Mouse (Mus musculus): Measurements from ENCODE around the gene Slc27a3.
"Not testable (repeated sequence)": the region's sequence is repeated elsewhere in the genome, so short reads cannot be mapped to it uniquely, and the experiment has no call there.

The Slc27a3 gene

DNA sequence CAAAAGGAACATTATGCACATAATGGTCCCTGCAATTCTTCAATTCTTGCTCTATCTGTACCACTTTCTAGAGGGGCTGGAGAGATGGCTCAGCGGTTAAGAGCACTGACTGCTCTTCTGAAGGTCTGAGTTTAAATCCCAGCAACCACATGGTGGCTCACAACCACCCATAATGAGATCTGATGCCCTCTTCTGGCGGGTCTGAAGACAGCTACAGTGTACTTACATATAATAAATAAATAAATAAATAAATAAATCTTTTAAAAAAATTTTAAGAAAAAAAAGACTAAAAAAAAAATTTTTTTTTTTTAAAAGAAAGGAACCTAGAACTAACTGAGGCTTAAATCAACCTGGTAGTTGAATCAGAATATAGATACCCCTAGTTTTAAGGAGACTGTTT, 46.9 kb downstream of the Slc27a3 start:
- DNase-seq (ENCODE audit: low spot score in 2 of 2), result not testable (repeated sequence)

DNA sequence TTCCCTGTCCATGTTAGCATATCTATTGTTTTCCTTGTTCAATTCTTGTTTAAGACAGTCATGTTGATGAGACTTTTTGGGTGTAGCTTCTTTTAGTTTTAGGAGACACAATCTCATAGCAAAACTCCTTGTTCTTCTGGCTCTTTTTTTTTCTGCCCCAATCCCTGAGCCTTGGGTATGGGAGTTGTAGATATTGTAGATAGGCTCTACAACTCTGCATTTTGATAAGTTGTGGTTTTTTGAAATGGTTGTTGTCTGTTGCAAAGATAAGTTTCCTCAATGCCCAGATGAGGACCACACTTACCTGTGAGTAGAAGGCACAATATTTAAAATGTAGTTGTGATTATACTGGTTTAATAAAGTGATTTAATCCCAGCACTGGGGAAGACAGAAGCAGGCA, 49.6 kb downstream of the Slc27a3 start:
- DNase-seq (ENCODE audit: low spot score in 2 of 2), result no peak

DNA sequence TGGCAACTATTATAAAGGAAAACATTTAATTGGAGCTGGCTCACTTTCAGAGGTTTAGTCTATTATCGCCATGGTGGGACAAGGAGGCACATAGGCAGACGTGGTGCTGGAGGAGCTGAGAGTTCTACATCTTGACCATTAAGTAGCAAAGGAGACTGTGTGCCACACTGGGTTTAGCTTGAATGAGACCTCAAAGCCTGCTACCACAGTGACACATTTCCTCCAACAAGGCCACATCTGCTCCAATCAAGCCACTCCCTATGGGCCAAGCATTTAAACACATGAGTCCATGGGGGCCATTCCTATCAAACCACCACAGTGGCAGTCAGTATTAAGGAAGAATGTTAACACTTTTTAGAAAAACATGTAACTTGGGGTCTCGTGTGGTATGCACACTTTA, 51.5 kb downstream of the Slc27a3 start:
- DNase-seq (ENCODE audit: low spot score in 2 of 2), result no peak

DNA sequence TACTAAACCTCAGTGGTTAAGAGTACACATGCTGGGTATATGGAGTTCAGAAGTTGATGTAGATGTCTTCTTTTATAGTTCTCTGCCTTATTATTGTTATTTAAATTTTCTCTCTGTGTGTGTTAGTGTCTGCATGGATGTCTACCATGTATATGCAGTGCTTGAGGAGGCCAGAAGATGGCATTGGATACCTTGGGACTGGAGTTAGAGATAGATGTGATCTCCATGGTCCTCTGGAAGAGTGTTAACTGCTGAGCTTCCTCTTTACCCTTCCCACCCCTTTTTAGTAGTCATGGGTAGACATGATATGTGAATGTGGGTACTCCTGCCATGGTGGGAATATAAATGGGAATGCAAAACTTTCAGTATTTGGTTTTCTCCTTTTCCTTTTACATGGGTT, 54.2 kb downstream of the Slc27a3 start:
- DNase-seq (ENCODE audit: low spot score in 2 of 2), result no peak
